In the genomic region with DNA sequence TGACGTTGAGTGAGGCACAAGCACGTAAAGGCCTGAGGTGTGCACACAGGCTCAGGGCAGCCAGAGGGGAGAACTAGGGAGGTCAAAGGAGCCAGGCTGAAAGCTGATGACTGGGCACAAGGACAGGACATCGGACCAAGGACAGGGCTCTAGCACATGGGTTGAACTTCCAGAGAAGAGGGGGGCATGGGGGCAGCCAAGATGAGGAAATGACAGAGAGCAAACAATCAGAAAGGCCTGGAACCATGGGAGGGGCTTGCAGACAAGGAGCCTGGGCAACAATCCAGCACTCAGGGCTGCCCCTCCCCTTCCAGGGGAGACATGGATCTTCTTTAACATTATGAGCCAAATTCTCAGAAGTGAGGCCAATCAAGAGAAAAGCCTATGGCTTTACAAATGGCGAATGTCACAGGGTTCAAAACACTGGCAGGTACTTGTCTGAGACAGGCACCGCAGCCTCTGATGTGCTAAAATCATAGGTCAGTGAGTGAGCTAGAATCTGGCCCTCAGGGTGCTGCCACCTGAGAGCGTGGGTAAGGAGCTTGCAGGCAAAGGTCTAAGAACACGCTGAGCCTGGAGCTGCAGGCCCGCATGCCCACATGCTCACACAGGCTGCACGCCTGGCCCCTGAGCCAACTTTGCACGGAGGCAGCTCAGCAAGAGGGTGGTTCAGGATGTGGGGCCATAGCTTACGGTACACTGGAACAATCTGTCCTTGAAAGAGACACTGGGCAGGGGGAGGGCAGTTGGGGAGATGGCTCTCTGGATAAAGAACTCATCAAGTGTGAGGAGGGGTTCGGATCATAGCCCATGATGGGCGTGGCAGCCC, we compare ENCODE assay signal across 10 mouse cellular contexts. TPM values are rescaled to one million over a fixed set of nuclear protein-coding genes. Genes with fewer than 3 reads are reported as not detected.
DNase-seq lines count a peak whose midpoint lies in the region; ATAC-seq and TF ChIP-seq lines count a peak whose summit lies in the region.
"Had no signal": no experiment of that assay in that cellular context is flagged by ENCODE, and none has a peak within 500 bp of the region (broad histone marks: within the 10 kb centered on the region; RNA-seq: fewer than 3 reads in every experiment).

No protein-coding gene starts in this region.

- H3K9me3 ChIP-seq in liver, embryonic 12.5 days (replicated peaks): no peaks in the 10 kb centered on the region
- no peaks in the 10 kb centered on the region for H3K9me3 ChIP-seq in stomach, embryonic 14.5 days (ENCODE audit: control insufficient read depth, low read depth, low read length)
- H3K9me3 ChIP-seq in forebrain, embryonic 12.5 days: no peaks in the 10 kb centered on the region
- H3K9me3 ChIP-seq: embryonic facial prominence, embryonic 15.5 days; midbrain, embryonic 15.5 days had no signal

- H3K79me2 ChIP-seq in liver, adult 2 months (ENCODE audit: control insufficient read depth, insufficient read depth, low read length): no peaks in the 10 kb centered on the region

- TF ChIP-seq CTCF in liver, adult 2 months (IDR thresholded peaks at IDR 0.05; ENCODE audit: low read depth, low read length): no peak
- no peak for TF ChIP-seq CTCF in cortical plate, adult 2 months (IDR thresholded peaks at IDR 0.05; ENCODE audit: extremely low read depth, insufficient read depth, low read length)

- peak; percentile 66 for DNase-seq in liver, adult 2 months (ENCODE audit: extremely low read depth, low read depth, low spot score)
- DNase-seq in kidney, adult 9 months: peak; percentile 79
- DNase-seq in right cerebral cortex, postnatal 4 days: no peak
- no peak for DNase-seq in gastrocnemius, postnatal 36 days

- no peak for ATAC-seq in liver, embryonic 12.5 days
- no peak for ATAC-seq in stomach, embryonic 14.5 days (ENCODE audit: insufficient number of reproducible peaks, insufficient read depth, low FRiP score, low read depth)
- ATAC-seq in forebrain, embryonic 12.5 days (ENCODE audit: low FRiP score): no peak
- ATAC-seq: midbrain, embryonic 15.5 days had no signal

- H3K4me1 ChIP-seq in liver, adult 2 months (ENCODE audit: control insufficient read depth, insufficient read depth, low read length): peaks cover 11% of the 10 kb centered on the region
- H3K4me1 ChIP-seq in liver, embryonic 12.5 days: peaks cover 46% of the 10 kb centered on the region
- H3K4me1 ChIP-seq in cortical plate, adult 2 months (ENCODE audit: control insufficient read depth, insufficient read depth, low read length): peaks cover 4% of the 10 kb centered on the region; the same call in 1 of the 2 replicates
- H3K4me1 ChIP-seq in stomach, embryonic 14.5 days (ENCODE audit: control insufficient read depth, insufficient read depth, low read length): peaks cover 7% of the 10 kb centered on the region; the same call in 1 of the 2 replicates
- no peaks in the 10 kb centered on the region for H3K4me1 ChIP-seq in forebrain, embryonic 12.5 days
- H3K4me1 ChIP-seq: midbrain, embryonic 15.5 days had no signal

- H3K9ac ChIP-seq in liver, adult 2 months (ENCODE audit: low read depth, low read length): no peak overlapping the region
- no peak overlapping the region for H3K9ac ChIP-seq in liver, embryonic 12.5 days
- no peak overlapping the region for H3K9ac ChIP-seq in stomach, embryonic 14.5 days (replicated peaks; ENCODE audit: low read depth, low read length)
- H3K9ac ChIP-seq in forebrain, embryonic 12.5 days: no peak overlapping the region
- H3K9ac ChIP-seq: embryonic facial prominence, embryonic 15.5 days; midbrain, embryonic 15.5 days had no signal

- intact Hi-C loops in gastrocnemius, postnatal 36 days (cut with DNase I): no loop called here

- TF ChIP-seq POLR2A in liver, adult 2 months (IDR thresholded peaks at IDR 0.05; ENCODE audit: extremely low read depth, insufficient read depth, low read length): no peak
- no peak for TF ChIP-seq POLR2A in cortical plate, adult 2 months (IDR thresholded peaks at IDR 0.05; ENCODE audit: extremely low read depth, insufficient read depth, low read length)

- peak overlapping the region; percentile 16; the same call in 1 of the 2 replicates for H3K27ac ChIP-seq in liver, adult 2 months (replicated peaks; ENCODE audit: insufficient read depth, low read depth, low read length)
- H3K27ac ChIP-seq in liver, embryonic 12.5 days: no peak overlapping the region
- peak overlapping the region; percentile 75 for H3K27ac ChIP-seq in cortical plate, adult 2 months (ENCODE audit: insufficient read depth, low read length)
- peak overlapping the region; percentile 6; the same call in 1 of the 2 replicates for H3K27ac ChIP-seq in stomach, embryonic 14.5 days (ENCODE audit: low read length)
- H3K27ac ChIP-seq in forebrain, embryonic 12.5 days: no peak overlapping the region
- H3K27ac ChIP-seq: midbrain, embryonic 15.5 days had no signal

- no peak overlapping the region for H3K4me3 ChIP-seq in liver, adult 2 months (ENCODE audit: insufficient read depth, low read depth, low read length)
- no peak overlapping the region for H3K4me3 ChIP-seq in liver, embryonic 12.5 days
- H3K4me3 ChIP-seq in cortical plate, adult 2 months (ENCODE audit: insufficient read depth, low read length): no peak overlapping the region
- no peak overlapping the region for H3K4me3 ChIP-seq in stomach, embryonic 14.5 days (ENCODE audit: low read depth, low read length)
- H3K4me3 ChIP-seq in forebrain, embryonic 12.5 days (replicated peaks): no peak overlapping the region
- H3K4me3 ChIP-seq: embryonic facial prominence, embryonic 15.5 days; midbrain, embryonic 15.5 days had no signal

- H3K4me2 ChIP-seq in liver, embryonic 12.5 days: no peak overlapping the region
- H3K4me2 ChIP-seq in stomach, embryonic 14.5 days (replicated peaks; ENCODE audit: low read depth, low read length): no peak overlapping the region
- no peak overlapping the region for H3K4me2 ChIP-seq in forebrain, embryonic 12.5 days
- H3K4me2 ChIP-seq: embryonic facial prominence, embryonic 15.5 days; midbrain, embryonic 15.5 days had no signal

- no peaks in the 10 kb centered on the region for H3K27me3 ChIP-seq in liver, adult 2 months (ENCODE audit: control insufficient read depth, insufficient read depth, low read length)
- no peaks in the 10 kb centered on the region for H3K27me3 ChIP-seq in liver, embryonic 12.5 days (replicated peaks)
- H3K27me3 ChIP-seq in stomach, embryonic 14.5 days (ENCODE audit: control insufficient read depth, insufficient read depth, low read length): no peaks in the 10 kb centered on the region
- no peaks in the 10 kb centered on the region for H3K27me3 ChIP-seq in forebrain, embryonic 12.5 days
- H3K27me3 ChIP-seq: embryonic facial prominence, embryonic 15.5 days; midbrain, embryonic 15.5 days had no signal

- peaks cover 6% of the 10 kb centered on the region; the same call in 1 of the 2 replicates for H3K36me3 ChIP-seq in liver, adult 2 months (ENCODE audit: control insufficient read depth, insufficient read depth, low read length)
- H3K36me3 ChIP-seq in liver, embryonic 12.5 days: peaks cover 47% of the 10 kb centered on the region
- H3K36me3 ChIP-seq in stomach, embryonic 14.5 days (ENCODE audit: control insufficient read depth, insufficient read depth, low read length): peaks cover 60% of the 10 kb centered on the region
- H3K36me3 ChIP-seq in forebrain, embryonic 12.5 days (replicated peaks): peaks cover 37% of the 10 kb centered on the region

- WGBS in liver, adult 2 months: 66% methylated on average over 13 of the region's 13 CpGs
- 73% methylated on average over 13 of the region's 13 CpGs for WGBS in liver, embryonic 12.5 days (ENCODE audit: insufficient replicate concordance)
- 79% methylated on average over 13 of the region's 13 CpGs for WGBS in stomach, embryonic 14.5 days
- WGBS in forebrain, embryonic 12.5 days: 89% methylated on average over 13 of the region's 13 CpGs

RNA-seq across cellular contexts. Expression of a gene that starts 46.2 kb away (rescaled TPM):
- 4.7 and 6.8 TPM in 2 replicates for total RNA-seq in liver, adult 2 months (2014; rRNA removed)
- polyA plus RNA-seq in liver, adult 2 months (2012; rRNA removed): 5.7 and 9.0 TPM in 2 replicates
- polyA plus RNA-seq in liver, embryonic 12.5 days (2016; fragmentation: Nextera tagmentation; extraction: Ambion mirVana): 16.2 and 19.9 TPM in 2 replicates
- 24.8 and 24.9 TPM in 2 replicates for polyA plus RNA-seq in cortical plate, adult 2 months (2012; rRNA removed)
- 59.1 and 60.8 TPM in 2 replicates for polyA plus RNA-seq in stomach, embryonic 14.5 days (2014; fragmentation: Nextera tagmentation; extraction: Ambion mirVana)
- 35.3 and 37.3 TPM in 2 replicates for polyA plus RNA-seq in forebrain, embryonic 12.5 days (2016; fragmentation: Nextera tagmentation; extraction: Ambion mirVana)
- total RNA-seq in gastrocnemius, postnatal 36 days (2021): 1 to 10 TPM; 5.7 to 6.1 TPM

RNA-seq across cellular contexts. Expression of a gene that starts 52.3 kb away (rescaled TPM):
- total RNA-seq in liver, adult 2 months (2014; rRNA removed): 0.28 and 0.54 TPM in 2 replicates
- 0.46 and 0.54 TPM in 2 replicates for polyA plus RNA-seq in liver, adult 2 months (2012; rRNA removed)
- polyA plus RNA-seq in liver, embryonic 12.5 days (2016; fragmentation: Nextera tagmentation; extraction: Ambion mirVana): 0.08 TPM in 2 replicates
- polyA plus RNA-seq in cortical plate, adult 2 months (2012; rRNA removed): 4.6 and 4.7 TPM in 2 replicates
- polyA plus RNA-seq in stomach, embryonic 14.5 days (2014; fragmentation: Nextera tagmentation; extraction: Ambion mirVana): 9.6 and 13.4 TPM in 2 replicates
- polyA plus RNA-seq in forebrain, embryonic 12.5 days (2016; fragmentation: Nextera tagmentation; extraction: Ambion mirVana): 1.3 and 1.4 TPM in 2 replicates
- total RNA-seq in gastrocnemius, postnatal 36 days (2021): 1 to 10 TPM; 2.4 to 3.5 TPM

Comparison
In these comparisons a context has a peak if more than half of its experiments do, and no peak if none do; other contexts are left out.
1. H3K27ac ChIP-seq: peak in liver, adult 2 months (single experiment), cortical plate, adult 2 months (single experiment) and stomach, embryonic 14.5 days (single experiment); none in liver, embryonic 12.5 days (single experiment) and forebrain, embryonic 12.5 days (single experiment).
2. DNase-seq: peak in liver, adult 2 months (single experiment) and kidney, adult 9 months (single experiment); none in right cerebral cortex, postnatal 4 days (single experiment) and gastrocnemius, postnatal 36 days (0 of 2).